ENCODE assay signal across 13 mouse cellular contexts in the genomic region with DNA sequence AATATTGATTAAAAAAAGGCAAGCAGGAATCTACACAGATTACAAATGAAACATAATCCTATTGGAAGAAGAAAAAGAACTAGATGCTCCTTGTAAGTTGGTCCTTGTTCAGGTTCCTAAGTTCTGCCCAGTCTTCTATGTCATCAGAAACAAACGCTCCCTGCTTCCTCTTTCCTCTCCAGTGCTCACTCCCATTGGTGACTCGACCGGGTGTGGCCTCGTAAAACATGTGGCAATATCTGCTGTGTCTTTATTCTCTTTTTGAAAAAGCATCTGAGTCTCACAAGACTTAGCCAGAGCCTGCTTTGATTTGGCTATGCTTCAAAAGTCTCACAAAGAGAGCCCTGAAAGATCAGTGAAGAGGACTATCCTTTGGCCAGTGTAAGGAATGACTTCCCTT.
A peak's percentile ranks its signal among the peaks of the same experiment; 100 is the strongest.
DNase-seq lines count a peak whose midpoint lies in the region; ATAC-seq and TF ChIP-seq lines count a peak whose summit lies in the region.
"Had no signal": no experiment of that assay in that cellular context is flagged by ENCODE, and none has a peak within 500 bp of the region (broad histone marks: within the 10 kb centered on the region; RNA-seq: fewer than 3 reads in every experiment).

No protein-coding gene starts in this region.

- H3K27ac ChIP-seq in CH12.LX (ENCODE audit: insufficient read depth, low read depth) = no peak overlapping the region
- no peak overlapping the region for H3K27ac ChIP-seq in hindbrain, embryonic 13.5 days
- H3K27ac ChIP-seq: hindbrain, embryonic 10.5 days; limb, embryonic 13.5 days had no signal

- dilution Hi-C loops in CH12.LX (cut with MboI; ENCODE audit: extremely low pct_ligation_motif_present, extremely low pct_unique_long_range_greater_than_20kb, low sequenced_read_pairs) = no loop called here

- no peak overlapping the region for H3K4me3 ChIP-seq in CH12.LX (replicated peaks in 1 of 3; ENCODE audit: low read depth in 2 of 3, low read length in 2 of 3, poor library complexity in 1 of 3)
- H3K4me3 ChIP-seq in hindbrain, embryonic 13.5 days = no peak overlapping the region
- H3K4me3 ChIP-seq: hindbrain, embryonic 10.5 days; limb, embryonic 13.5 days had no signal

- no peak for TF ChIP-seq EP300 in CH12.LX (IDR thresholded peaks at IDR 0.05; ENCODE audit: low read length)

- no peak for TF ChIP-seq CTCF in CH12.LX (conservative IDR thresholded peaks at IDR 0.05 in 1 of 2, IDR thresholded peaks at IDR 0.05 in 1 of 2; ENCODE audit: low read depth in 2 of 2, low read length in 2 of 2)

- H3K36me3 ChIP-seq in CH12.LX (replicated peaks in 1 of 2; ENCODE audit: control insufficient read depth in 1 of 2, insufficient read depth in 1 of 2, low read length in 1 of 2) = peaks cover 0 to 8% of the 10 kb centered on the region in 2 experiments
- no peaks in the 10 kb centered on the region for H3K36me3 ChIP-seq in hindbrain, embryonic 13.5 days
- H3K36me3 ChIP-seq: hindbrain, embryonic 10.5 days; limb, embryonic 13.5 days had no signal

- in situ Hi-C loops in CH12.LX (cut with MboI; ENCODE audit: low pct_ligation_motif_present, low pct_unique_long_range_greater_than_20kb, low sequenced_read_pairs) = no loop called here

- no peak for ATAC-seq in hindbrain, embryonic 13.5 days (ENCODE audit: low FRiP score)
- ATAC-seq: forebrain, embryonic 16.5 days had no signal

- peak overlapping the region; percentile 71; the same call in 1 of the 2 replicates for H3K4me2 ChIP-seq in CH12.LX (ENCODE audit: insufficient read depth, low read depth, poor library complexity, severe bottlenecking)
- H3K4me2 ChIP-seq in hindbrain, embryonic 13.5 days = no peak overlapping the region
- H3K4me2 ChIP-seq: limb, embryonic 13.5 days had no signal

- TF ChIP-seq POLR2A in CH12.LX (IDR thresholded peaks at IDR 0.05; ENCODE audit: low read depth, low read length) = no peak

- peak; percentile 82 for DNase-seq in 3T3-L1 (ENCODE audit: low read depth, low spot score)
- peak; percentile 39 for DNase-seq in CH12.LX (ENCODE audit: extremely low read depth)
- peak; percentile 32 for DNase-seq in heart, postnatal 25 days (ENCODE audit: low spot score)
- peak; percentile 26 to 35 for DNase-seq in lung, postnatal 4 days
- no peak for DNase-seq in adrenal gland, adult (ENCODE audit: inconsistent age in 2 of 2, low spot score in 1 of 2)
- no peak for DNase-seq in embryo, embryonic 10 days (ENCODE audit: low spot score)
- DNase-seq: cerebellum, adult 8-10 months; kidney, postnatal 10 days; thymus, postnatal 36 days had no signal

- no peaks in the 10 kb centered on the region for H3K79me2 ChIP-seq in CH12.LX (replicated peaks; ENCODE audit: control insufficient read depth, extremely low read depth, insufficient read depth, poor library complexity, severe bottlenecking)

- TF ChIP-seq RAD21 in CH12.LX (IDR thresholded peaks at IDR 0.05; ENCODE audit: low read depth, low read length) = no peak

- 86% methylated on average over 4 of the region's 4 CpGs for WGBS in hindbrain, embryonic 13.5 days

- no peaks in the 10 kb centered on the region for H3K27me3 ChIP-seq in CH12.LX (replicated peaks)
- no peaks in the 10 kb centered on the region for H3K27me3 ChIP-seq in hindbrain, embryonic 13.5 days
- H3K27me3 ChIP-seq: limb, embryonic 13.5 days had no signal

- H3K9me3 ChIP-seq in CH12.LX (replicated peaks; ENCODE audit: low read length) = no peaks in the 10 kb centered on the region
- no peaks in the 10 kb centered on the region for H3K9me3 ChIP-seq in hindbrain, embryonic 13.5 days
- H3K9me3 ChIP-seq: hindbrain, embryonic 10.5 days; limb, embryonic 13.5 days had no signal

- peaks cover 4 to 21% of the 10 kb centered on the region in 2 experiments for H3K4me1 ChIP-seq in CH12.LX (ENCODE audit: control insufficient read depth in 1 of 2, insufficient read depth in 2 of 2)
- no peaks in the 10 kb centered on the region; the same call in 1 of the 2 replicates for H3K4me1 ChIP-seq in hindbrain, embryonic 13.5 days (replicated peaks)
- H3K4me1 ChIP-seq: limb, embryonic 13.5 days had no signal

- intact Hi-C loops in heart, postnatal 25 days (cut with DNase I) = loop anchor here (2.0 kb wide), 1 partner anchor 44 kb away; no protein-coding TSS in a partner anchor

- peak overlapping the region; percentile 60; the same call in 1 of the 2 replicates for H3K9ac ChIP-seq in CH12.LX (ENCODE audit: insufficient read depth, low read depth)
- H3K9ac ChIP-seq in hindbrain, embryonic 13.5 days = no peak overlapping the region
- H3K9ac ChIP-seq: limb, embryonic 13.5 days had no signal

TF ChIP-seq in CH12.LX, 34 proteins besides CTCF, POLR2A, EP300 and RAD21:
- TF ChIP-seq ELF1 (IDR thresholded peaks at IDR 0.05; ENCODE audit: low read depth, low read length) = 0 out of 2 replicates have a peak, but pooled peaks have one; percentile 29
- 0 out of 2 replicates have a peak, but pooled peaks have one; percentile 34 for TF ChIP-seq MYC (IDR thresholded peaks at IDR 0.05; ENCODE audit: low read depth, low read length)
- no peak for TF ChIP-seq PAX5 (IDR thresholded peaks at IDR 0.05; ENCODE audit: low read length)
TF ChIP-seq in CH12.LX: peak in this region for 2.

Comparison
In these comparisons a context has a peak if more than half of its experiments do, and no peak if none do; other contexts are left out.
1. DNase-seq: peak in 3T3-L1 (single experiment), CH12.LX (single experiment), heart, postnatal 25 days (single experiment) and lung, postnatal 4 days (2 of 2); none in adrenal gland, adult (0 of 2) and embryo, embryonic 10 days (single experiment).